Mouse (Mus musculus) adrenal gland, postnatal 36 days (tissue): Measurements from ENCODE around the gene Kif13a. TPM values are rescaled to one million over a fixed set of nuclear protein-coding genes. Genes with fewer than 3 reads are reported as not detected.
A peak's percentile ranks its signal among the peaks of the same experiment; 100 is the strongest.

Source experiments
- DNase-seq, 2 experiments: peaks; one replicate each; pipeline ENCODE4 v3.0.0; 2021; ENCODE audit warnings: mixed read lengths in 1 of 2
- total RNA-seq, 2 experiments: library from RNA; stranded (reverse); gene quantifications; 2 replicates each; pipeline ENCODE4 v1.2.3; 2021

Kif13a gene
- total RNA-seq, 2 experiments from 2014 or later, result 31.0 to 39.0 TPM

DNA sequence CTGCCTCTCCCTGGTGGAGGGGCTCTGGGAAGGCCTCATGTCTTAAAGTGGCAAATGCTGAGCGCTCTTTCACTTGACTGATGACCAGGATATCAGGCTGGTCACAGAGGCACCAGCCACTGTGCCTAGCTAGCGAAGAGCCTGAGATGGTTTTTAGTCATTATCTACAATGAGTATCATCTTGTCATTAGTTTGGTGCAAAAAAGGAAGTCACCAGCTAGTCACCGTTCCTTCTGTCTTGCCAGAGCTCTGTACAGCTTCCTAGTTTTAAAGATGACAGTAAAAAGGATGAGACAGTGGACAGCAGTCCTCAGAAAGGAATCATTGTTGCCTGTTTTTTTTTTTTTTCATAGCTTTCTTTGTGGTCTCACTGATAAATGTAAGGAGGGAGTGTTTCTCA, 90.4 kb downstream of the Kif13a start:
- DNase-seq, result no peak

DNA sequence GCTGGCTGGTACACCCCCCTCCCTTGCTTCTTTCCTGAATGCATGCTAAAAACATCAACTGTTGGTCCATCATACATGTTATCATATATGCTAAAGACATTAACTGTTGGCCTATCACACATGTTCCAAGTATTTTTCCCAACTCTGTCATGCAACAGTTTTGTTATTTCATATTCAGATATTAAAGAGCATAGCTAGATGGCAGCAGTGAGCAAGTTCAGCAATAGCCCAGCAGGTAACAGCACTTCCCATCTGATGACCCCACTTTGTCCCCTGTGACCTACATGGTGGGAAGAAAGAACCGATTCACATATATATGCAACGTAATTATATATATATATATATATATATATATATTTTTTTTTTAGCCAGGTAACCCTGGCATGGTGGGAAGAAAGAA, 91.1 kb downstream of the Kif13a start:
- DNase-seq, result peak; percentile 17 to 56

DNA sequence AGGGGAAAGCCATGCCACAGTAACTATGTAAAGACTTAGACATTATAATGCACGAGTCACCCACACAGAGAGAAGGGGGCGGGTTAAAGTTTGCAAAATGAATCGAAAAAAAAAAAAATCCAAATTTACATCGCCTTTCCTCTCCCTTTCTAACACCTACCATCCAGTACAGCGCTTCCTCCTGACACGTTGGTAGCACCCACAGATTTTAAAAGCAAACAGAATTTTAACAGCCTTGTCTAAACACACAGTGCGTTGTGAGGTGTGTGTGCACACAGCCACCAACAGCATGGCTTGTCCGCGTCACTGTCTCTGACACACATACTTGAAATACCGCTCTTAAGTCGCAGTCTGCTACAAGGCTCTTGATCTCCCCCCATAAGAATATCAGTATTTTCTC, 94.3 kb downstream of the Kif13a start:
- no peak for DNase-seq

DNA sequence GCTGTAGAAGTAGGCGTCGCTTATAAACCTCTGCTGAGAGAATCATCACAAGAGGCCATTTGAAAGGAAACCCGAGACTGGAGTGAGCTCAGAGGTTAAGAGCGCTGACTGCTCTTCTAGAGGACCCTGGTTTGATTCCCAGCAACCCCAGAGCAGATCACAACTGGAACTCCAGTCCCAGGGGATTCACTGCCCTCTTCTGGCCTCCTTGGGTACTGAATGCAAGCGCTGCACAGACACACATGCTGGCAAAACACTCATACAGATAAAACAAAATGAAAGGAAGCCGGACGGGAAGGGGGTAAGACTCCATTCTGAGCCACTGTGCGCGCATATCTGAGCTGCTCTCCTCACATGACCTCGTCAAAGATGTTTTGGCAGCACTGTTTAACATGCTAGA, 94.9 kb downstream of the Kif13a start:
- DNase-seq, result no peak

DNA sequence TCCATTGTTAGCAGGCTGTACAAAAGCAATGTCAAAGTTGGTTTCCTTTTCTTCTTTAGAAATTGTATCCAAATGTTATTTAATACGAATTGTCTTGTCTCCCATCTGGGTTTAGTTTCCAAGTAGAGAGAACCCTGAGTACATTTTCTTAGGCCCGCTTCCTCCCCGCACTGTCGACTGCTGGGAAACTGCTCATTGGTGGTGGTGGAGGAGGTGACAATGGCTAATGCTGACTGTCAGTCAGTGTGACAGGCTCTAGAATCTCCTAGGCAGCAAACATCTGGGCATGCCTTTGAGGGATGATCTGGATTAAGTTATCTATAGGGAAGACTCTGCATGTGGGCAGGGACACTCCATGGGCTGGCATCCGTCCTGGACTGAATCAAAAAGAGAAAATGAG, 96.1 kb downstream of the Kif13a start:
- DNase-seq, result no peak

DNA sequence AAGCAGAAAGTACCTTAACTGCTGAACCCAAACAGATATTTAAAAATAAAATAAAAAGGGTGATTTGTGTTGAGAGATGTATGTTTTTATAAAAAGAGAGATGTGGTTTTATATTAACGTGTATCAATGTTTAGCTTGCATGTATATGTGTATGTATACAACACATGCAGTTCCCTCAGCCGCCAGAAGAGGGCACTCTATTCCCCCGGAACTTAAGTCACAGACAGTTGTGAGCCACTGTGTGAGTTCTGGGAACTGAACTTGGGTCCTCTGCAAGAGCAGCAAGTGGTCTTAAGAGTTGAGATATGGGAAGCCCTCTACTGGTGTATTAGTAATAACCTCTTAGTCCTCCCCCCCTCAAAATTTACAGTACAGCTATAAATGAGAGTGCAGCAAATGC, 96.7 kb downstream of the Kif13a start:
- DNase-seq, result no peak

DNA sequence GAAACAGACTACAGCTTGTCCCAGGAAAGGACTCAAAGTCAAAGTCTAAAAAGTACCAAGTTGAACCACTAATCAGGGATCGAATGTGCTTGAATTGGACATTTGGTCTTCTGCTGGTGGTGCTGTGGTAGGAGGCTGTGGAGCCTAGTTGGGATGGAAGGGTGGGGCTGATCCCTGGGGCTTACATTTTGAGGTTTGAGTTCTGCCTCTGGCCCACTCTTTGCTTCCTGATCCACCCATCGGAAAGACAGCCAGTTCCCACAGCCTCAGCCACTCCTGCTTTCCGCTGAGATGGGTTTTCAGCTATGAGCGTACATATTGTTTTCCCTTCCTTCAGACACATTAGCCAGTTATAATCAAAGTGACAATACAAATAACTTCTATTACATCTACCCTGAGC, 106.4 kb downstream of the Kif13a start:
- DNase-seq, result no peak

DNA sequence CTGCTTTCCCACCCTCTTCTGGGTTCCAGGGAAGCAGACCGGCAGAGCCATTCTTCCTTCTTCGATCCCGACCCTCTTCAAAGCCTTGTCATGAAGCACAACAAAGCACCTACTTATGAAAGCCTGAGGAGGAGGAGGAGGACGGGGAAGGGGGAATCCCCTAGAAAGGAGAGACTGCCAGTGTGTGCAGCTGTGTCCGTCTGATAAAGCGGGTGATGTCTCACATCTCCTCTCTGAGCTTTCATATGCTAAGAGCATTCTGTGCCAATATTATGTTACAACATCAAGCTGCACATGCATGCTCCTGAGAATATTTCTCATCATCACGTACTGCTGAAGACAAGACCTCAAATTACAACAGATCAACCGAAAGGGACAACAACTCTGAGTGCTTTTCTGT, 107.5 kb downstream of the Kif13a start:
- DNase-seq, result no peak

DNA sequence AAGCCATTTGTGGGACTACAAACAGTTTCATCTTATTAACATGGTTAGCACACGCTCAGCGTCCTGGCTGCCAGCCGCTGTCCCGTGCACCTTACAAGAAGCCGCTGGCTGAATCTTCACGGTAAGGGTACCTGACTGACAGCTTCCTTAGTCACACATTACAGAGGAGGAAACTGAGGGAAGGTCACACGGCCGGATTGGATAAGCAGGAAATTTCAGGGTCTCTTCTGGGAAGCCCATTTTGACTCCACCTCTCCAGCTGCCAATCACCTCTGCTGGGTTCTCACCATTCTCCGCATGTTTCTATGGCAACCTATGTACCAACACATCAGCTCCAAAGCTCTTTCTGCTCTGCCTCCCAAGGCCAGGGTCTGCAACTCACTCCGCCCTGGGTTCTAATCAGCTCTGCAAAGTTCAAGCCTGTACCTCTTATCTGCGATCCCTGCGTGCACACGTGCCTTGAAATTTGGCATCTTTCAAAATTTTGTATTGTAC, 109.9 kb downstream of the Kif13a start:
- DNase-seq, result no peak

DNA sequence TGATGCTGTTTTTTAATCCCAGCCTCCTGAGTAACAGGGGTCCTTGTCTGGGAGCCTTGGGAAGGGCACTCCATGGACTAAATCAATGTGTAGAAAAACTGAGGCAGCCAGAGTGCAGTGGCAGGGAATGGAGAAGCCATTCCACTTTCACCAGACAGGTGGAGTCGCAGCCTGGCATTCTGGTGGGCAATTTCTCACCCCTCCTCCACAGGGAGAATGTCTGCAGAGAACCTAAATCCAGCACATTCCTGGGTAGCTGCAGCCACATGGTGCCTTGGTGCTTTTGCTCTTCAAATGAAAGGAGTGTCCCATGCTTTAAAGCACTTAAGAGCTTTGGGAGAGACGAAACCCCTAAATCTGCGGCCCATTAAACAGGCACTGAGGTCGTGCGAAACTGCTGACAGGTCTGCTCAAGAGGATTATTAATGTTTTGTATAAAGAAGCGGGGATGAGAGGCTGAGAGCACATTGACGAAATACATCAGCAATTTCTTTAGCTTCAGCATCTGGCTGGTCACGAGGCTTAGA, 110.4 kb downstream of the Kif13a start:
- no peak for DNase-seq

DNA sequence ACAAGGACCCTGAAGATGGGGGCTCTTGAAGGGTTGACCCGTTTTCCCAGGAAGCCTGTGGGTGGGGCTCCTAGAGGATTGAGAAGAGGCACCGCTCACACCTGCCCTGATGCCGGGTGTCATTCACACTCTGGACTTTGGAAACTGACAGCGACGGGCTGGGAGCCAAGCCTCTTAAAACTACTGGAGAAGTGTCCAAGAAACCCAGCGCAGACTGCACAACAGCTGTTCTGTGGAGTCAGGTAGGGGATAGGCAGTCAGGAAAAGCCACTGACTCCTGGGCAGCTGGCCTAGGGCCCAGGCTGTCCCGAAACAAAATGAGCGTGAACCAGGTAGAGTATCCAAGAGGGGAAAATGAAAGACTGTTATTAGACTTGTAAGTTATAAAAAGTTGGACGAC, 111.3 kb downstream of the Kif13a start:
- no peak for DNase-seq

DNA sequence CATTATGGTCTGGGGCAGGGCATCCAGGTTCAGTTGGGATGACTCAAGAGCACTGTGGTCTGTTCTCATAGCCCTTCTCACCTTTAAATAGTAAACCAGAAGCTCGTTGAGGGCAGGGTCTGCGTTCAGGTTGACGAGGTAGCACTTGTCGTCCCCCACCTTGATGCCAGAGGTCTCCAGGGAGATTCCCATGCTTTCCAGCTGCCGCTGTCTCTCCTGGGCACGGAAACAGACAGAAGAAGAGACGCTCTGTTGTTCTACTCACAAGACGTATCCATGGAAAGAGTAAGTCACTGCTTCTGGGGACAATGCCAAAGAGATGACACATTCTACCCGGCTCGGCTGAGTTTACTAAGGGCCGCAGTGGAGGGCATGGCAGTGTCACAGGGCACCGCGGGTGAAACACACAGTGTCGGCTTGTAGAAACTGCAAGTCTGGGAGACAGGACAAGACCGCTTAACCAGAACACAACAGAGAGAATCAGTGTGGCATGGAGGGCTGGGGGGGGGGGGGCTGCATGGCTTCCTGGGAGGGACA, 117.0 kb downstream of the Kif13a start:
- peak; percentile 71 to 74 for DNase-seq

DNA sequence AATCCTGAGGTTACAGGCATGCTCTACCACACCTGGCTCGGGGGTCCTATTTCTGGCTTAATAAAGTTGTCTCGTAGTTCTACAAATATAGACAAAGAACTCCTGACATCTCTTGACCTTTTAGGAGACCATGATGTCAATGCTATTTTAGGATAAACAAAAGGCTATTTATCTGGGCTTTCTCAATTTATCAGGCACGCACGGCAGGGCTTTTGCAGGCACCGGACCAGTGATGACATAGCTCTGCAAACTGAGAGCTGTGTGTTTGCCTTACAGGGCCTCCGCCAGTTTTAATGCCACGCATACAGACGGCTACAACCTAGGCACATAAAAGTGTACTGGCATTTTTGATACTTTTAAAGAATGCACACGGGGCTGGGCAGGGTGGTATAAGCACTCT, 118.0 kb downstream of the Kif13a start:
- no peak for DNase-seq

DNA sequence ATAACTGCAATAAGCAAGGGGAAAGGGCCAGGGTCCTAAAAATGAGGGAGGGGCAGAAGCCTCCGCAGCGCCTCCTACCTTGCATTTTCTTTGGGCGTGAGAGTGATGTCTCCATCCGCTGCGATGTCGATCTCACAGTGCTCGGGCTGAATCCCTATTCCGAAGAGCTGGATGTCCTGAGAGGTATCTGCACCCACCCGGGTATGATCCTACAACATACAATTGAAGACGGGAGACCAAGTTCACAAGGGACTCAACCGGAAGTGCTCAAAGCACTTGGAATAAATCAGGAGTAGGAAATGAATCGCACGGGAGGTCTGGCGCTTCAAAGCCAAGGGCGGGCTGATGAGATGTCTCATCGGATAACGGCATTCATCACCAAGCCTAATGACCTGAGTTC, 119.1 kb downstream of the Kif13a start:
- no peak for DNase-seq

DNA sequence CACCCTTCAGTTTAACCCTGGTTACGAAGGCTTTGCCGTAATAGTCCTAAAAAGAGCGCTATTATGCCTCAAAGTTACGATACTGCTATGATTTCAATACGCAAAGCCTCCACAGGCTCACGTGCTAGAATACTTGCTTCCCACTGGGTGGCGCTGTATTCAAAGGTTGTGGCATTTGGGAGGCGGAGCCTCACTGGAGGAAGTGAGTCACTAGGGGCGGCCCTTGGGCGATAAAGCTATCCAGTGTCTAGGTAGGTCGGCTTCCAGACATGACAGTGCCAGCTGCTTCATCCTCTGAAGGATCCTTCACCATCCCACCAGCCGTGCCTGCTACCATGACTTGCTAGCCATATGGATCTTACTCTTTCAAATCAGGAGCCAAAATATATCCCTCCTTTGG, 119.6 kb downstream of the Kif13a start:
- DNase-seq, result peak; percentile 25 to 50

DNA sequence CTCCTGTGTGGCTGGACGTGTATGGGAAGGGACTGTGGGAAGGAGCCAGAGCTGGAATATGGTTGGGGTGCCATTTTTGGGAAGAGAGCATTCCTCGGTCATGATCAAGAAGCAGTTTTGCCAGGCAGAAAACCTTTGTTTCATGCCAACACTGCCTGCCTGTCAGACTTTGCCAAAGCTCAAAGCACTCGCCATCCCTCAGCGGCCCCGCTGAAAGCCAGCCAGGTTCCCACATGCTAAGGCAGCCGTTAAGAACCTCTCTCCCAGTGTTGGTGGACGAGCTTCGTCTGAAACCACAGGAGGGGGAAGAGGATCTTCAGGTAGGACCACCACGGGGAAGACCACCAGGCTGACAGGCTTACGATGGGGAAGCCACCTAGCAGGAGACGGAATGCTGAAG, 121.8 kb downstream of the Kif13a start:
- DNase-seq, result peak in 1 of 2 experiments; percentile 5

DNA sequence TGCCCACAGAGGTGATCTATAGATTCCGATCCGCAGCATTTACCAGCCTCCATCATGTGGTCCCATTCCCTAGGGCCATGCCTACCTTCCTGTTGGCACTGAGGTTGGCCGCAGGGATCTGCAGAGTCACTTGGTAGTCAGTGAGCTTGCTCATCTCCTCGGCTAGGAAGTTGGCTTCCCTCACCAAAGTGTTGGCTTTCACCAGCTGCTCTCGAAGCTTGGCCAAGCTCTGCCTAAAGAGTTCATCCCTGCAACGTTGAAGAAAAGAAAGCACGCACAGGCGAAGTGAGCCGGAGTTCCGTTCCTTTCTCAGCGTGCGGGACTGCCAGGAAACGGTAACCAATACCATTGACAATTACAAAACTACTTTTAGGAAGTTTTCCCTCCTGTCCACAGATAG, 128.5 kb downstream of the Kif13a start:
- no peak for DNase-seq

DNA sequence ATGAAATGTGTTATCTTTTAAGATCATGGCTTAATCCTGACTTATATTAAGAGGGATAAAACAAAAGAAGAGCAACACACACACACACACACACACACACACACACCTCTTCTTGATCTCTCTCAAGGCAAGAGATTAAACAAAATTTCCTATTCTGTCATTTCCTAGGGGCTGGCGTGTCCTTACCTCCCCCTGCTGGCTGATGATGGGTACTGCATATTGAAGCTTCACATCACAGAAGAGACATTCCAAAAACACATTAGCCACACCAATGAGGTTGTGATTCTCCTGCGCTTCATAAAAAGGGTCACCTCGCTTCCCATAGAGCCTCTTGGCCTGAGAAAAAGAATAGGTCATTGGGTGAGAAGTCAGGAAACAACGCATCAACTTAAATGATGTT, 131.5 kb downstream of the Kif13a start:
- peak; percentile 35 to 67 for DNase-seq

DNA sequence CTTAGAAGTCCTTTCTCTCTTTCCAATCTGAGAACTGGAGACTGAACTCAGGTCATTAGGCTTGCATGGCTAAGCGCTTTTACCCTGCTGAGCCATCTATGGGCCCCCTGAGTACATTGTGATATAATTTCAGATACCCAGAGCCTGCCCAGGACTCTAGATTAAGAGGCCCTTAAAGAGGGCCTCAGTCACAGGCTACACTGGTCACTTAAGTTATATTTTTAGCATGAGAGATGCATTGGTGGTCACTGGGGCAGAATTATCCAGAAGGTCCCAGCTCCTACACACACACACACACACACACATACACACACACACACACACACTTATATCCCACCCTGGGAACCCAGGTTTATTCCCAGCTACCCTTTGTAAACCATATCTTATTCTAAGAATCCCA, 133.3 kb downstream of the Kif13a start:
- no peak for DNase-seq

DNA sequence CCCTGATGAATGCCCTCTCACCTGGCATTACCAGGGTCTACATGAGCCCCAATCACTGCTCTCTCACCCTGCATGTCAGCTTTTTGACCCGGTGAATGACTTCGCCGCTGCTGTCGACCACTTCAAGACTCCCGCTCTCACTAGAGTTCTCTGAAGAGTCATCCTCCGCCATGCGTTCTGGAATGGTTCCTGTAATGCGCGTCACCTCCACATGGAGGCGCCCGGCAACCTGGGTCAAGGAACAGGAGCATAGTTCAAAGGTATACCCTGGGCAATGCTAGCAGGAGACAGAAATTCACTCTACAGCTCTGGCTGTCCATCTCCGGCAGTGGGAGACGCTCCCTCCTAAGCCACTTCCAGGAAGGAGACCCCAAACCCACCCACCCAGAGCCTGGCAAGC, 135.8 kb downstream of the Kif13a start:
- DNase-seq, result no peak

DNA sequence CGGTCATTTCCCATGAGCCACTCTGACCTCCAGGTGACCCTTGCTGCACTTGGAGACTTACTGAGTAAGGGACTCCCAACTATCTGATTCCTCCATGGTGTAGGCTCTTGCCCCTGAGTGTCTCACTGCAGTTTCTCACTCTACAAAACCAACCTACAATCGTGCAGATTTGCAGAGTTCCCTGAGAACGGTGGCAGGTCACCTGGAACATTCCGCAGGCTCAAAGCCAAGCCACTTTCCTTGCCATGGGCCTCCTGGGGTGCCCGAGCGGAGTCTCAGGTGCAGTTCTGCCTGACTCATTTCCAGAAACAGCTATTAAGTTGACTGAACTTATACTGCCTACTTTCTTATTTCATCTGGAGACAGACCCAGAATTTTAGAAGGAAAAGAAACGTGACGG, 141.2 kb downstream of the Kif13a start:
- no peak for DNase-seq

DNA sequence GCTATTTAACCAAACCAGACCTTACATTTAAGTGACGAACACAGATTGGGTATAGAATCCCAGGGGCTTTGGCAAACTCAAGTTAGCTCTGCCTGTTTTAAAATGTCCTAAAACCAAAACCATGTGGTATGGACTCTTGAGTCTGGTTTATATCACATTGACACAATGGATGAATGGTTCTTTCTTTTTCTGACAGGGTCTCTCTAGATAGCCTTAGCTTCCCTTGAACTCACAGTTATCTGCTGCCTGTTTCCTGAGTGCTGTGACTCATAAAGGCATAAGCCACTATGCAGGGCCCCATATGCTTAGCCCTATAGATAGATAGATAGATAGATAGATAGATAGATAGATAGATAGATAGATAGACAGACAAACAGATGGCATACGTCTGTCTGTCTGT, 142.8 kb downstream of the Kif13a start:
- no peak for DNase-seq

DNA sequence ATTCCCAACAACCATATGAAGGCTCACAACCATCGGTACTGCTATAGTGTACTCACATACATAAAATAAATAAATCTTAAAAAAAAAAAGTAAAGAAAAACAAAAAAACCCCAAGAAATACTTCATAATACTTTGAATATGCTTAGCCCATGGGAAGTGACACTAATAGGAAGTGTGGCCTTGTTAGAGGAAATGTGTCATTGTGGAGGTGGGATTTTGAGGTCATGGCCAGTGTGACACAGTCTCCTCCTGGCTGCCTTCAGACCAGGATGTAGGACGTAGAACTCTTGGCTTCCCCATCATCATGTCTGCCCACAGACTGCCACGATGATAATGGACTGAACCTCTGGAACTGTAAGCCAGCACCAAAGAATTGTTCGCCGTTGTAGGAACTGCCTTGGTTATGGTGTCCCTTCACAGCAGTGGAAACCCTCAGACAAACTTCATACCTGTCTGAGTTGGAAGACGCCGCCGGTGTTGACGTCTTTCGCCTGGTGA, 143.6 kb downstream of the Kif13a start:
- DNase-seq, result no peak

DNA sequence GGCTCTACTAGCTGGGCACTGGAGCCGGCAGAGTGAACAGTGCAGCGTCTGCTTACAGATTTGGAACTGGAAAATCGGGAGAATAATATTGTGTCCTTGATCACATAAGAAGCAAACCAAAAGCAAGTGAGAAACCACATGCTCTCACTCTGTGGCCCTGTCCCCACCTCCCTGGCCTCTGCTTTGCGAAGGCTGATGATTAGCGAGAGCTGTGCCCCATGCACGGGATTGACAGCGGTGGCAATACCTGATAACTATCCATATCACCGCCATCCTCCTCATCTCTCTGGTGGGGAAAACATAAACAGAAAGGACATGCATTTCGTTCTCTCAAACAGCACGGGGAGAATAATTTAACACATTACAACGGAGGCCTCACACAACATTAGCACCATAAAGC, 149.3 kb downstream of the Kif13a start:
- no peak for DNase-seq

DNA sequence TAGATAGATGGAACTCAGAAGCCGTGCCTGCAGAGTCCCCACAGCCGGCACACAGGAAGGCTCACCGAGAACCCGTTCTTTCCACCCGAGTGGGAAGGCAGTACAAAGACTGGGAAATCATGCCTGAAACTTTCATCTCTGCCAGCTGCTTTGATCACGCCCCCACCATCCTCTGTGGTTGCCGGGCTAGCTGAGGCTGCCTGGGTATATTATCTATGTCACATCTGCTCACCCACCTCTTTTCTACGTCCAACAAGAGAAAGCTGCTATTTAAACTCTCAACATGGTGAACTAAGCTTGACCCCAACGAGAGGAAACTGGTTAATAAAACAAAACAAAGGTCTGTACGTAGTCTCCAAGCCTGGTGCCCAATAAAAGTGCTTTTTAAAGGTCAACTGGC, 149.8 kb downstream of the Kif13a start:
- DNase-seq, result peak in 1 of 2 experiments; percentile 15
